Mouse (Mus musculus) T-helper 2 cell (primary cell): ENCODE measurements at regions not wholly inside any gene's neighbourhood (a gene's known extent, or its start where the extent isn't known, plus 50 kb on each side); places are given as distances from the start of the nearest gene placed in this dataset.

ENCODE experiments used
- in situ Hi-C: fragments of 300-600 bp; cut with MboI, MseI; formaldehyde crosslinking; loops from one replicate; pipeline ENCODE4 v1.15.1; 2025; ENCODE audit warnings: high pct_unique_total_duplicates

DNA sequence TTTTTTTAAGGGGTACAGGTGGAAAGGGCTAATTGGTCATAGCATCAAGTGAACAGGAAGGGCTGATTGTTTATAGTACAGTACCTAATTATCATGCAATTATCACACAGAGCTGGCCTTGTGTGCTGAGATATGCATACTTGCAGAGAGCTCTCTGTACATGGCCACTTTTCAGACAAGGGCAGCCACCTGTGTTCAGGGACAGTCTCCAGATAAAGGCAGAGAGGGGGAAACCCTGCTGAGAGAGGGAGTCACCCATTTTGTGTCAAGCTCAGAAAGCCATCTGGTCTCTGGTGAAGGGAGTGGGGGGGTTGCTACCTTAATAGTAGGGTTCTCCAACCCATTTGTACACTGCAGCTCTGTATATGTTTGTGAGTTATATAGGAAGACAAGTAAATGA lies 127.5 kb upstream of the Sphkap start:
- in situ Hi-C loops, result no loop called here

- in situ Hi-C loops, result no loop called here
Measured at GRCm38 (mm10) chr1:83527803-83528202, 119.8 kb upstream of the Sphkap start.

DNA sequence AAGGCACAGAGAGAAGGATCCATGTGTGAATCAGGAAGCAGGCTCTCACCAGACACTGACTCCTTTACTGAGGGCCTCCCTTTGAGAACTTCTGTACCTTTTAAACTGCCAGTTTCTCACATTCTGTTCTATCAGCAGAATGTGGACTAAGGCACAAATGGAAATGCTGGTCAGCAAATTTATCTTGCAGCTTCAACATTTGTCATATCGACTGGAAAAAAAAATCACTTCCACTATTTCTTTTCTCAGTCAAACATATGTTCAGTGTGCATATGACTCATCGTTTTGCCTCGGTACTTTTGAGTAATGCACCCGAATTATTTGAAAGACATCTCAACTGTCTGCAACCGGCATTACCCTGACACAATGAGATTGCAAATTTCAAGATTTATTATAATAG lies 101.4 kb upstream of the Sphkap start:
- in situ Hi-C loops, result no loop called here

DNA sequence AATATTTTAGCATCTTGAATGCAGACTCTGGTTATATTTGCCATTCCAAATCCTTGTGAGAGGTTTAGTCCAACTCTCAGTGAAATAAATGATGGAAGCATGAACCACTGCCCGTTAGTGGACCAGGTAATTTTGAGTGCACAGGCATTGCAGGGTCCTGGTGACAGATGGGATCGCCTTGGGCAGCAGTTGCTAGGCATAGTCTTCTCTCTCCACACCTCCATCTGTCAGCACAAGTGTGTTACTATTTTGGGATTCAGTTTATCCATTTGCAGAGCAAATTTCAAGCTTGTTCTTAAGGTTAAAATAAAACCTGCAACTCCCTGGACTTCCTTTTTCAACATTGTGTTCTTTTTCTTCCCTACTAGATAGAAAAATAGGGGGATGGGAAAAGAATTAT lies 97.4 kb upstream of the Sphkap start:
- in situ Hi-C loops, result no loop called here

DNA sequence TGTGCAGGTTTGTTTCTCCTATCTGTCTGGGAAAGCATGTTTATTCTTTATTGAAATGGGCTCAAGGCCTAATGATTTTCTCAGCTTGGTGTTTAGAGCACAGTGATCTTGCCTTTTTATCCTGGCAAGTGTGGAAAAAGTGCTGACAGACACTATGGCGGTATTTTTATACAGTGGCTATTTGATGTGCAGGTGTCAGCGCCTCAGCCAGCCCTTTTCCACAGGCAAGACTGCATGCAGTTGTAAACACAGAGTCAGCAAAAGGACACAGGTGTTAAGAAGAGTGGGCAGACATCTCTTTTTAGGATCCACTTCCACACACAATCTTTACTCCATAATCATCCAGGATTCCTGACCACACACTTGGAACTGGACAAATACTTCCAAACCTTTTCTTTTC lies 88.9 kb upstream of the Sphkap start:
- in situ Hi-C loops, result no loop called here

DNA sequence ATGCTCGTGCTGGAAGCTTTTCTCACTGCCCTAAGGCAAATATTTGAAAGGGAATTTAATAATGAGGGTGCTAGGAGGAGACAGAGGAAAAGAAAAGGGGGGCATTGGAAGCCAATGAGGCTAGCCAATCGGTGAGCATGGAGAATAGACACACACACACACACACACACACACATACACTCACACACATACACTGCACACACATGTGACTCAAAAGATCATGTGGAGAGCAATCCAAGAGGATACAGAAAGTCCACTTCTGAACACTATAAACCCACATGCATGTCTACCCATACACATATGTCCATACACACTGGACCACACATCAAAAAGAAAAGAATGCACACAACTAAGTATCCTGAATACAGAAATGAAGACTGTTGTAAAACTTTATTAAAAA lies 88.4 kb upstream of the Sphkap start:
- in situ Hi-C loops, result no loop called here

- in situ Hi-C loops, result no loop called here
Measured at GRCm38 (mm10) chr1:83495022-83495421, 87.0 kb upstream of the Sphkap start.

DNA sequence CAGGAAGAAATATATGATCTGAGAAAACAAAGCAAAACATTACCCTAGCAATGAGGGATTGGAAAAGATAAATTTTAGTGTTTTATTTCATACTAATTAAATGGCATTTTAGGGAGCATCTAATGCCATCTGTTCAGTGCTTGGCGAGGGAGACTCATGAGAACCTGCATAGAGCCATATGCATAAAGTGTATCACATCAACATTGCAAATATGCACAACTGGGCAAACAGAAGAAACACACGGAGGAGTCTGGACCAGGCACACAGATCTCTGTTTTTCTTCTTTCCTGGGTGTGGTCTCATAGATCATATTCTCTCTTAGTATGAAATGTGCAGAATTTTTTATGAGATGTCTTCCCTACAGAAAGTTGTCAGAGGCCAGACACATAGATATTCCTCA lies 71.1 kb upstream of the Sphkap start:
- in situ Hi-C loops, result no loop called here
